Mouse (Mus musculus): ENCODE measurements around the gene Gpr179. TPM values are rescaled to one million over a fixed set of nuclear protein-coding genes. Genes with fewer than 3 reads are reported as not detected.
"Not testable (repeated sequence)": the region's sequence is repeated elsewhere in the genome, so short reads cannot be mapped to it uniquely, and the experiment has no call there.

Gene Gpr179
- polyA plus RNA-seq, 1 experiment from 2014 or later: 0.05 TPM

GRCm38 (mm10) chr11:97336751-97337345, 15.0 kb downstream of the Gpr179 start:
- H3K4me2 ChIP-seq: no peak overlapping the region
- peaks cover 21% of the 10 kb centered on the region for H3K4me1 ChIP-seq (replicated peaks)
- H3K27me3 ChIP-seq: peaks cover 23% of the 10 kb centered on the region
- H3K4me3 ChIP-seq (replicated peaks): no peak overlapping the region
- H3K27ac ChIP-seq: no peak overlapping the region
- WGBS: 64% methylated on average over 14 of the region's 14 CpGs
- H3K9me3 ChIP-seq: no peaks in the 10 kb centered on the region
- no peaks in the 10 kb centered on the region for H3K36me3 ChIP-seq
- H3K9ac ChIP-seq (replicated peaks): no peak overlapping the region
- ATAC-seq (ENCODE audit: insufficient number of reproducible peaks, insufficient read depth, low FRiP score, low TSS enrichment, low read depth): no peak

- WGBS: 38% methylated on average over 6 of the region's 6 CpGs
- Histone ChIP-seq H3K9ac (replicated peaks) (no peak overlapping the region), H3K4me3 (replicated peaks) (no peak overlapping the region), H3K4me2 (no peak overlapping the region), H3K9me3 (no peaks in the 10 kb centered on the region), H3K27ac (no peak overlapping the region), H3K27me3 (peaks cover 23% of the 10 kb centered on the region), H3K4me1 (replicated peaks) (peaks cover 24% of the 10 kb centered on the region), H3K36me3 (no peaks in the 10 kb centered on the region)
- ATAC-seq (ENCODE audit: insufficient number of reproducible peaks, insufficient read depth, low FRiP score, low TSS enrichment, low read depth): no peak
Measured at GRCm38 (mm10) chr11:97336238-97336637, 15.6 kb downstream of the Gpr179 start.

- Histone ChIP-seq H3K9me3 (no peaks in the 10 kb centered on the region), H3K9ac (replicated peaks) (no peak overlapping the region), H3K4me1 (replicated peaks) (peaks cover 24% of the 10 kb centered on the region), H3K36me3 (peaks cover 13% of the 10 kb centered on the region), H3K27me3 (peaks cover 19% of the 10 kb centered on the region), H3K27ac (no peak overlapping the region), H3K4me3 (replicated peaks) (no peak overlapping the region), H3K4me2 (no peak overlapping the region)
- ATAC-seq (ENCODE audit: insufficient number of reproducible peaks, insufficient read depth, low FRiP score, low TSS enrichment, low read depth): no peak
- WGBS: 87% methylated on average over 9 of the region's 9 CpGs
Measured at GRCm38 (mm10) chr11:97334400-97334799, 17.5 kb downstream of the Gpr179 start.

- WGBS: 70% methylated on average over 1 of the region's 1 CpGs
Measured at GRCm38 (mm10) chr11:97333896-97334295, 18.0 kb downstream of the Gpr179 start.

GRCm38 (mm10) chr11:97333044-97333443, 18.8 kb downstream of the Gpr179 start:
- H3K9me3 ChIP-seq: no peaks in the 10 kb centered on the region
- no peak overlapping the region for H3K27ac ChIP-seq
- 52% methylated on average over 9 of the region's 9 CpGs for WGBS
- no peak overlapping the region for H3K4me3 ChIP-seq (replicated peaks)
- no peak overlapping the region for H3K9ac ChIP-seq (replicated peaks)
- peaks cover 13% of the 10 kb centered on the region for H3K4me1 ChIP-seq (replicated peaks)
- no peak for ATAC-seq (ENCODE audit: insufficient number of reproducible peaks, insufficient read depth, low FRiP score, low TSS enrichment, low read depth)
- H3K36me3 ChIP-seq: peaks cover 27% of the 10 kb centered on the region
- peaks cover 8% of the 10 kb centered on the region for H3K27me3 ChIP-seq
- H3K4me2 ChIP-seq: no peak overlapping the region

More at GRCm38 (mm10) chr11:97333896-97334295, 18.0 kb downstream of the Gpr179 start:
- H3K4me3 ChIP-seq (replicated peaks): no peak overlapping the region
- no peak overlapping the region for H3K27ac ChIP-seq
- H3K4me1 ChIP-seq (replicated peaks): peaks cover 22% of the 10 kb centered on the region
- H3K36me3 ChIP-seq: peaks cover 18% of the 10 kb centered on the region
- no peak for ATAC-seq (ENCODE audit: insufficient number of reproducible peaks, insufficient read depth, low FRiP score, low TSS enrichment, low read depth)
- H3K9ac ChIP-seq (replicated peaks): no peak overlapping the region
- H3K4me2 ChIP-seq: no peak overlapping the region
- peaks cover 17% of the 10 kb centered on the region for H3K27me3 ChIP-seq
- no peaks in the 10 kb centered on the region for H3K9me3 ChIP-seq

GRCm38 (mm10) chr11:97331231-97332190, 20.4 kb downstream of the Gpr179 start:
- H3K4me3 ChIP-seq (replicated peaks): no peak overlapping the region
- H3K9ac ChIP-seq (replicated peaks): no peak overlapping the region
- peaks cover 41% of the 10 kb centered on the region for H3K36me3 ChIP-seq
- no peak overlapping the region for H3K4me2 ChIP-seq
- peaks cover 11% of the 10 kb centered on the region for H3K4me1 ChIP-seq (replicated peaks)
- H3K9me3 ChIP-seq: no peaks in the 10 kb centered on the region
- no peak for ATAC-seq (ENCODE audit: insufficient number of reproducible peaks, insufficient read depth, low FRiP score, low TSS enrichment, low read depth)
- WGBS: 79% methylated on average over 12 of the region's 12 CpGs
- no peaks in the 10 kb centered on the region for H3K27me3 ChIP-seq
- no peak overlapping the region for H3K27ac ChIP-seq

GRCm38 (mm10) chr11:97330315-97330714, 21.6 kb downstream of the Gpr179 start:
- no peak overlapping the region for H3K9ac ChIP-seq (replicated peaks)
- 91% methylated on average over 1 of the region's 1 CpGs for WGBS
- no peaks in the 10 kb centered on the region for H3K27me3 ChIP-seq
- H3K4me3 ChIP-seq (replicated peaks): no peak overlapping the region
- H3K9me3 ChIP-seq: no peaks in the 10 kb centered on the region
- peaks cover 6% of the 10 kb centered on the region; the same call in 1 of the 2 replicates for H3K4me1 ChIP-seq (replicated peaks)
- no peak for ATAC-seq (ENCODE audit: insufficient number of reproducible peaks, insufficient read depth, low FRiP score, low TSS enrichment, low read depth)
- peaks cover 53% of the 10 kb centered on the region for H3K36me3 ChIP-seq
- no peak overlapping the region for H3K27ac ChIP-seq
- H3K4me2 ChIP-seq: no peak overlapping the region

GRCm38 (mm10) chr11:97328148-97328547, 23.7 kb downstream of the Gpr179 start:
- no peak overlapping the region for H3K4me3 ChIP-seq (replicated peaks)
- H3K36me3 ChIP-seq: peaks cover 72% of the 10 kb centered on the region
- no peak for ATAC-seq (ENCODE audit: insufficient number of reproducible peaks, insufficient read depth, low FRiP score, low TSS enrichment, low read depth)
- H3K27ac ChIP-seq: no peak overlapping the region
- WGBS: 29% methylated on average over 9 of the region's 9 CpGs
- no peaks in the 10 kb centered on the region for H3K9me3 ChIP-seq
- H3K9ac ChIP-seq (replicated peaks): no peak overlapping the region
- no peak overlapping the region for H3K4me2 ChIP-seq
- peaks cover 6% of the 10 kb centered on the region; the same call in 1 of the 2 replicates for H3K4me1 ChIP-seq (replicated peaks)
- no peaks in the 10 kb centered on the region for H3K27me3 ChIP-seq

- H3K9ac ChIP-seq (replicated peaks): no peak overlapping the region
- WGBS: 71% methylated on average over 1 of the region's 1 CpGs
- H3K36me3 ChIP-seq: peaks cover 89% of the 10 kb centered on the region
- H3K4me3 ChIP-seq (replicated peaks): no peak overlapping the region
- no peak for ATAC-seq (ENCODE audit: insufficient number of reproducible peaks, insufficient read depth, low FRiP score, low TSS enrichment, low read depth)
- H3K27ac ChIP-seq: no peak overlapping the region
- no peaks in the 10 kb centered on the region for H3K27me3 ChIP-seq
- no peaks in the 10 kb centered on the region for H3K9me3 ChIP-seq
- H3K4me1 ChIP-seq (replicated peaks): no peaks in the 10 kb centered on the region
- H3K4me2 ChIP-seq: no peak overlapping the region
Measured at GRCm38 (mm10) chr11:97325224-97325623, 26.7 kb downstream of the Gpr179 start.

- WGBS: 84% methylated on average over 8 of the region's 8 CpGs
- not testable (repeated sequence) for H3K9me3 ChIP-seq; H3K4me2 ChIP-seq; H3K27me3 ChIP-seq; H3K9ac ChIP-seq (replicated peaks); H3K4me3 ChIP-seq (replicated peaks); H3K27ac ChIP-seq; H3K4me1 ChIP-seq (replicated peaks); ATAC-seq (ENCODE audit: insufficient number of reproducible peaks, insufficient read depth, low FRiP score, low TSS enrichment, low read depth)
- H3K36me3 ChIP-seq: peaks cover 72% of the 10 kb centered on the region
Measured at GRCm38 (mm10) chr11:97321894-97322600, 29.8 kb downstream of the Gpr179 start.

- Histone ChIP-seq H3K9ac (replicated peaks) (no peak overlapping the region), H3K27me3 (no peaks in the 10 kb centered on the region), H3K4me2 (no peak overlapping the region), H3K4me3 (replicated peaks) (no peak overlapping the region), H3K9me3 (no peaks in the 10 kb centered on the region), H3K4me1 (replicated peaks) (peaks cover 8% of the 10 kb centered on the region; the same call in 1 of the 2 replicates), H3K36me3 (peaks cover 64% of the 10 kb centered on the region), H3K27ac (no peak overlapping the region)
- WGBS: 94% methylated on average over 8 of the region's 8 CpGs
- ATAC-seq (ENCODE audit: insufficient number of reproducible peaks, insufficient read depth, low FRiP score, low TSS enrichment, low read depth): no peak
Measured at GRCm38 (mm10) chr11:97321197-97321596, 30.7 kb downstream of the Gpr179 start.

Data from limb, embryonic 12.5 days (tissue).